Mouse (Mus musculus): ENCODE data around the gene Rai1.
A peak's percentile ranks its signal among the peaks of the same experiment; 100 is the strongest.

Rai1 gene

GRCm38 (mm10) chr11:60104810-60105592 lies at the start of gene Rai1:
Rai1 (plus strand) TSS chr11:60105013.
- peak; percentile 93 to 97 for DNase-seq (ENCODE audit: low spot score in 2 of 2)

GRCm38 (mm10) chr11:60056520-60056919 lies 48.3 kb upstream of the Rai1 start:
- no peak for DNase-seq (ENCODE audit: low spot score in 2 of 2)

DNA sequence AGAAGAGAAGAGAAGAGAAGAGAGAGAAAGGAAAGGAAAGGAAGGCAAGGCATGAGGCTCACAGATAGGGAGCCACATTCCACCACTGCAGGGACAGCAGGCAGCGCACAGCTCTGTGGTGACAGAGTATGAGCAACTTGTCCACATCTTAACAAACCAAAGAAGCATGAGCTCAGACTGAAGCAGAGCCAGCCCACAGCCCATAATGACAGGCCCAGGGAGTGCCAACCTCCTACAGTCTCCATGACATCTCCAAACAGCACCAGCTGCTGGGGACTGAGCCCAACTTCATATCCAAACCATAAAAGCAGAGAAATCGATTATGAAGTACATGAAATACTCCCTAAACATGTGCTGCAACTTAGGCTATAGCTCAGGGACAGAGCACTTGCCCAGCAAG lies 46.8 kb upstream of the Rai1 start:
- no peak for DNase-seq (ENCODE audit: low spot score in 2 of 2)

GRCm38 (mm10) chr11:60058441-60058840 lies 46.4 kb upstream of the Rai1 start:
- DNase-seq (ENCODE audit: low spot score in 2 of 2), result no peak

- no peak for DNase-seq (ENCODE audit: low spot score in 2 of 2)
Measured at GRCm38 (mm10) chr11:60060026-60060425, 44.8 kb upstream of the Rai1 start.

DNA sequence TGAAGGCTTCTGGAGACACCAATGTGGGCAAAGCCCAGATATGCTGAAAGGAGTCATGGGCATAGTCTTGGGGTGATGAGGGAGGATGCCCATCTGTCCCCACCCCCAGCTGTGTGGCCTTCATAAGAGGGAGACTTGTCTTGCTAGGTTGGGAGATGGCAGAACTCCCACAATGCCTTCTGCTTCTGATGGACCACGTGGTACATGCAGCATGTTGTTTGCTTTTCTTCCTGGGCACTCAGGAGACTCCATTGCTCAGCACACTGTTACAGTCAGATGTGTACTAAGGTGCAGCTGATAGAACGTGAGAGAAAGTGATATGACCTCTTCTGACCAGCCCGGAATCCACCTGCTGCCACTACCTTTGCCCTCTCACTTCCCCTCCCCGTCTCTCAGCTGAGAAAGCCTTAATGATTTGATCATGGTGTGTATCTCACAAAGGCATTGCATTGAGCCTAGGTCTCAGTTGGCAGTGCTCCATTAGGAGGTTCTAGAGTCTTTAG lies 43.3 kb upstream of the Rai1 start:
- DNase-seq (ENCODE audit: low spot score in 2 of 2), result no peak

DNA sequence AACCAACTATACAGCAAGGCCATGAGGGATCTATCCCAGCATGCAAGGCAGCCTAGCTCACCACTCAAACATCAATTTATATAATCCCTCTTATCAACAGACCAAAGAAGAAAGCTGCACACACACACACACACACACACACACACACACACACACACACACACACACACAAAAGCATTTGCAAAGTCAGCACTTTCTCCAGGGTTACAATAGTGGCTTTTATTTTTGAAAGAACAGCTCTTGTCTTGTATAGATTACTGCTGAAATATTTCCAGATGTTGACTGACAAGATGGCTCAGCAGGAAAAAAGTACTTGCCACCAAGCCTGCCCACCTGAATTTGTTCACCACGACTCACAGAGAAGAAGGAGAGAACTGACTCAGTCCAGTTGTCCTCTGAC lies 39.5 kb upstream of the Rai1 start:
- no peak for DNase-seq (ENCODE audit: low spot score in 2 of 2)

- no peak for DNase-seq (ENCODE audit: low spot score in 2 of 2)
Measured at GRCm38 (mm10) chr11:60067646-60068045, 37.2 kb upstream of the Rai1 start.

GRCm38 (mm10) chr11:60068631-60069030 lies 36.2 kb upstream of the Rai1 start:
- no peak for DNase-seq (ENCODE audit: low spot score in 2 of 2)

GRCm38 (mm10) chr11:60070599-60070998 lies 34.2 kb upstream of the Rai1 start:
- peak; percentile 45 to 64 for DNase-seq (ENCODE audit: low spot score in 2 of 2)

GRCm38 (mm10) chr11:60071221-60071620 lies 33.6 kb upstream of the Rai1 start:
- no peak for DNase-seq (ENCODE audit: low spot score in 2 of 2)

GRCm38 (mm10) chr11:60073121-60073520 lies 31.7 kb upstream of the Rai1 start:
- no peak for DNase-seq (ENCODE audit: low spot score in 2 of 2)

- DNase-seq (ENCODE audit: low spot score in 2 of 2), result no peak
Measured at GRCm38 (mm10) chr11:60073936-60074502, 30.8 kb upstream of the Rai1 start.

- no peak for DNase-seq (ENCODE audit: low spot score in 2 of 2)
Measured at GRCm38 (mm10) chr11:60076183-60076582, 28.6 kb upstream of the Rai1 start.

- peak; percentile 53 to 88 for DNase-seq (ENCODE audit: low spot score in 2 of 2)
Measured at GRCm38 (mm10) chr11:60076790-60077189, 28.0 kb upstream of the Rai1 start.

- peak; percentile 69 to 87 for DNase-seq (ENCODE audit: low spot score in 2 of 2)
Measured at GRCm38 (mm10) chr11:60084589-60084988, 20.2 kb upstream of the Rai1 start.

GRCm38 (mm10) chr11:60086676-60087075 lies 18.1 kb upstream of the Rai1 start:
- DNase-seq (ENCODE audit: low spot score in 2 of 2), result no peak

DNA sequence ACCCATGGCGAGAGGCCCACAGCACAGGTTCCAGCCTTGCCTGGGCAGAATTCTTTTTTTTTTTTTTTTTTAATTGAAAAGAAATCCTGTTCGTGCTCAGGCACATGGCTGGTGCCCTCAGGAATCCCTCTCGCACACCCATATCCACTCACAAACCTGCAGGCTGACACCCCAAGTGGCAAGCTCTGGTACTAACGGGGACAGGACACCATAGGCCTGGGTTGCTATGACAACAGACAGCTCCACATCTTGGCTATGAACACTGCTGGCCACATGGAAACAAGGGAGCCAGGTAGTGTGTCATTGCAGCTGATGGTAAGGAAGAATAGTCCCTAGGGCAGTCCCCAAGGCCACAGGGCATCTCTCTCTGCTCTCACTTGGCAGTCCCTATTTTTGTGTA lies 15.9 kb upstream of the Rai1 start:
- peak in 1 of 2 experiments; percentile 41 for DNase-seq (ENCODE audit: low spot score in 2 of 2)

DNA sequence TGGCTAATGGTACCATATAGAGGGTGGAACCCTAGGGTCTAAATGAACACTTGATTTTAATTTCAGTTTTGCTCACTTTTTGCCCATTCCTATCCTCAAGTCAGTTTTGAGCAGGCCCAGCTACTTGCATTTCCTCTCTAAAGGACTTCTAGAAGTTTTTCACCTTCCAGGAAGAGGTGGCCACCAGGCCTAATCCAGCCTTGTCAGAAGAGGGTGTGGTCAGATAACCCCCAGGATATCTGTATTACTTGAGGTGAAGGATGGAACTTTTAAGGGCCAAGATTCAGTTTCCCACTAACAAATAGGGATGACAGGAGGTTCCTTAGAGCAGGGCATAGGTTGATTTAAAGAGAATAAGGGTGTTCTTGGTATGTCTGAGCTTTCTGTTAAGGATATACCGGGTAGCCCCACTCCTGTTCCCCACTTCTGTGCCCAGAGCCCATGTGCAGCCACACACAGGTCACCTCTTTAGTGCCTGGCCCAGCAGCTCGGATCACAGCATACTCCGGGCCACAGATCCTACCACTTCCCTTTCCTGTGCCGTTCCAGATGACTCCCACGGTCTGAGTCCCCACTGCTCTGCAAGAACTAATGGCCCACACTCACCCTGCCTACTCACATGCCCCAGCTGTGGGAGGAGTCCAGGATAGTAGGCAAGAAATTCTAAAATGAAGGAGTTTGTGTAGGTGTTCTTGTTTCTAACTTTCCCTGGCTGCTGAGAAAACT lies 14.0 kb upstream of the Rai1 start:
- no peak for DNase-seq (ENCODE audit: low spot score in 2 of 2)

DNA sequence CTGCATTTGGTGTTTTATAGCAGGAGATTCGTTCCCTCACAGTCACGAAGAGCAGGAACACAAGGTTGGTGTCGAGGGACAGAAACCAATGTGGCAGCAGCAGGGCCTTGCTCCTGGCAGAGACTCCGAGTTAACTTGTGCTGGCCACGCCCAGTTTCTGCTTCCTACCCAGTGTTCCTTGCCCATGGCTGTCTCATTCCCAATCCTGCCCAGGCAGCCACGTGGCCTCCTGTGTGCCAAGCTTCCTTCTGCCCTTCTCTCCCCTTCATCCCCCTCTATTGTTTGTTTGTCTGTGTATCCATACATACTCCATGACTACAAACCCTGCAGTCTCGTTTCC lies 13.4 kb upstream of the Rai1 start:
- no peak for DNase-seq (ENCODE audit: low spot score in 2 of 2)

GRCm38 (mm10) chr11:60093227-60093626 lies 11.6 kb upstream of the Rai1 start:
- DNase-seq (ENCODE audit: low spot score in 2 of 2), result no peak

DNA sequence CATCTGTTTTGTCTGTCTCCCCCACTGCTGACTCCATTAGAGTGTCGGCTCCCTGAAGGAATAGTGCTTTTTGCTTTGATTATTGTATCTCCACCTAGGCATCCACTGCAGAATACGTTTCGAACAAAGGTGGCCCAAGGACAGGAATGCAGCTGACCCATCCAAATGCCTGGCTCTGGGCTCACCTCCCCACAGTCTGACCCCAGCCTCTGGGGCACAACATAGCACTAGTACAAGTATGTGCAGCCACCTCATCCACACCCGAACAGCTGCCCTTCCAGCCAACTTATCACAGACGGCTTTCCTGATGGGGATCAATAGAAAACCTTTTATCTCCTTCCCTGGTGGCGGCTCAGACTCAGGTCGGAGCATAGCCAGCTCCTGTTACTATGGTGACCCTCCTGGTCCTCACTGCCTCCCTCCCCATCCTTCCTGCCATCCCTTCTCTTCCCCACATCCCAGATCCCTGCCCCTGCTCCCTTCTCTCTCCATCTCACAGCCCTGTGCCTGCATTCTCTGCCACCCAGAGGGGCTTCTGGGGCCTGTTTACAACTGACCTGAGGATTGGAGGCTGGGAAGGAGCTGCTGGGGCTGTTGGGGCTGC lies 10.7 kb upstream of the Rai1 start:
- no peak for DNase-seq (ENCODE audit: low spot score in 2 of 2)
